In genomic region chr15:51696344-51697016, GRCm38 (mm10) we compare ENCODE assay signal across 9 mouse cellular contexts.
DNase-seq lines count a peak whose midpoint lies in the region; ATAC-seq and TF ChIP-seq lines count a peak whose summit lies in the region.
"Had no signal": no experiment of that assay in that cellular context is flagged by ENCODE, and none has a peak within 500 bp of the region (broad histone marks: within the 10 kb centered on the region; RNA-seq: fewer than 3 reads in every experiment).

No protein-coding gene starts in this region.

- H3K9me3 ChIP-seq in ES-E14 (ENCODE audit: control insufficient read depth, insufficient read depth, low read depth, low read length) = no peaks in the 10 kb centered on the region
- no peaks in the 10 kb centered on the region for H3K9me3 ChIP-seq in intestine, embryonic 16.5 days (ENCODE audit: control insufficient read depth, low read length)

- H3K9ac ChIP-seq in ES-E14 (ENCODE audit: insufficient read depth, low read depth, low read length, poor library complexity, severe bottlenecking) = no peak overlapping the region
- no peak overlapping the region for H3K9ac ChIP-seq in intestine, embryonic 16.5 days (ENCODE audit: low read depth, low read length)

- H3K4me3 ChIP-seq in ES-E14 (ENCODE audit: insufficient read depth in 1 of 2, low read depth in 1 of 2, low read length in 2 of 2, poor library complexity in 1 of 2, severe bottlenecking in 1 of 2) = no peak overlapping the region
- no peak overlapping the region for H3K4me3 ChIP-seq in intestine, embryonic 16.5 days (ENCODE audit: low read length)
- H3K4me3 ChIP-seq: myocyte had no signal

- H3K36me3 ChIP-seq in ES-E14 (ENCODE audit: control insufficient read depth, insufficient read depth, low read length, poor library complexity, severe bottlenecking) = no peaks in the 10 kb centered on the region
- H3K36me3 ChIP-seq in intestine, embryonic 16.5 days (ENCODE audit: control insufficient read depth, insufficient read depth, low read length) = no peaks in the 10 kb centered on the region

- no peaks in the 10 kb centered on the region for H3K4me1 ChIP-seq in ES-E14 (ENCODE audit: control insufficient read depth in 2 of 2, insufficient read depth in 2 of 2, low read length in 2 of 2, poor library complexity in 1 of 2)
- no peaks in the 10 kb centered on the region for H3K4me1 ChIP-seq in intestine, embryonic 16.5 days (ENCODE audit: control insufficient read depth, insufficient read depth, low read length)

- in situ Hi-C loops in ES-E14 (cut with MboI; ENCODE audit: low sequenced_read_pairs in 2 of 2, unreplicated experiment in 2 of 2) = no loop called here

- H3K27ac ChIP-seq in ES-E14 (ENCODE audit: insufficient read depth, low read depth, low read length, poor library complexity, severe bottlenecking) = no peak overlapping the region
- H3K27ac ChIP-seq in intestine, embryonic 16.5 days (ENCODE audit: low read length) = no peak overlapping the region

- no peak overlapping the region for H3K4me2 ChIP-seq in intestine, embryonic 16.5 days (ENCODE audit: low read depth, low read length)

- H3K27me3 ChIP-seq in intestine, embryonic 16.5 days (replicated peaks; ENCODE audit: control insufficient read depth, insufficient read depth, low read length) = no peaks in the 10 kb centered on the region

- 58% methylated on average over 11 of the region's 11 CpGs for WGBS in intestine, embryonic 16.5 days

- peak; percentile 82 for ATAC-seq in megakaryocyte-erythroid progenitor cell, adult 5-6 weeks (replicated peaks; ENCODE audit: low FRiP score, low TSS enrichment, poor library complexity, severe bottlenecking)
- ATAC-seq in intestine, embryonic 16.5 days = no peak

- peak; percentile 17 to 50 for DNase-seq in left cerebral cortex, adult 18-20 months (ENCODE audit: low spot score in 2 of 2)
- DNase-seq in left cerebral cortex, adult 11 months (ENCODE audit: low spot score) = no peak
- peak; percentile 57 for DNase-seq in ES-E14 (ENCODE audit: low read depth, low spot score)
- DNase-seq in brain, adult 2 months (ENCODE audit: low read depth, low spot score) = peak; percentile 33
- peak; percentile 56 to 59 for DNase-seq in gastrocnemius, adult 8-10 months (ENCODE audit: low spot score in 2 of 2)
- peak; percentile 7 for DNase-seq in layer of hippocampus, adult 9-11 months

TF ChIP-seq in ES-E14, 5 proteins besides CTCF, POLR2A, EP300 and RAD21:
- TF ChIP-seq MAFK (IDR thresholded peaks at IDR 0.05; ENCODE audit: insufficient read depth, low read depth, low read length) = no peak
- TF ChIP-seq ZC3H11A (IDR thresholded peaks at IDR 0.05; ENCODE audit: borderline replicate concordance, low read depth, low read length) = peak; percentile 28; the same call in 1 of the 2 replicates
